Mouse (Mus musculus): Measurements from ENCODE around the gene Edrf1.
A peak's percentile ranks its signal among the peaks of the same experiment; 100 is the strongest.

The Edrf1 gene

DNA sequence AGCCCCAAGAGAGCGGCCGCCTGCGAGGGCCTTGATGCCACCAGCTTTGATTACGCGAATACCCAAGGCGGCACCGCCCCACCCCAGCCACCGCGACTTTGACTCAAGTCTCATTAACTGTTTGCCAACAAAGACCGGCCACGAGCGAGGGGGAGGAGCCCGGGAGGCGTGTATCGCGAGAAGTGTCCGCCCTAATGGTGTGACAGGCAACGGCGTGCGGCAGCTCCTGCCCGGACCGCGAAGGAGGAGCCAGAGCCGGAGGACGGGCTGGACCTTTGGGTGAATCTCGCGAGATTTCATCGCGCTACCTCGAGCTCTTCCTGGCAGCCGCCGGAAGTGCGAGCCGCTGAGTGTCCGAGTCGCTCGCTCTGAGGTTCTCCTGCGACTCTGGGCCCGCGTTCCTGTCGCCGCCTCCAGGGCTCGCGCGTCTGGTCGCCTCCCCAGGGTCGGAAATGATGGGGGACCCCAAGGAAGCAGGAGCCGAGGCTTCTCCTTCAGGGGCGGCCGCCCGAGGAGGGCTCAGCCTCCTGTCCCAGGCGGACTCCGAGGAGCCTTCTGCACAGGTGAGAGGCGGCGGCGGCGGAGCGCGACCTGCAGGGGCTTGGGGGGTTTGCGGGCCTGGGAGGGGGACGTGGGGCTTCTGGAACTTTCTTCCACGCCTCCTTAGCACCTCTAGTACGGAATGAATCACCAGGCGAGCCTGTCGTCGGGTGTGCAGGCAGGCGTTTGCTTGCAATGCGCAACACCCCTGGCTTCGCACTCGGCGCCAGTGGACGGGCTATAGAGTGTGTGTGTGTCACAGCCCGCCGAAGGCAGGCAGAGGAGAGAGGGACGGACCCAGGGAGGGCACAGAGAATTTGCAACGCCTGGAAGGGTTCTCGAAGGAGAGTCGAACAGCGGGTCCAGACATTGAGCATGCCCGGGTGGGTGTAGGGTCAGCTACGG is at the start of gene Edrf1:
TSS of gene Edrf1 (plus strand) at position 183 of the 945 bp plus-strand sequence.
- DNase-seq (ENCODE audit: low spot score in 2 of 2), result peak; percentile 95 to 97

DNA sequence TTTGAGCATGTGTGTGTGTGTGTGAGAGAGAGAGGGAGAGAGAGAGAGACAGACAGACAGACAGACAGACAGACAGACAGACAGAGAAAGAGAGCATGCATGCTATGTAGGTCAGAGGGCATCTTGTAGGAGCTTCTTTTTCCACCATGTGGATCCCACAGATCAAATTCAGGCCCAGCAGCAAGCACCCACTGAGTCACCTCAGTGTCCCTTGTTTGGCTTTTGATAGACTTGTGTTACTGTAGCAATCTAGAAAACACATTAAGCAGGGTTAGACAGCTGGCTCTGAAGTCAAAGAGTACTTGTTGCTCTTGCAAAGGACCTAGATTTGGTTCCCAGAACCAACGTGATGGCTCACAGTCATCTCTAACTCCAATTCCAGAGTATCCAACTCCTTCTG is 45.6 kb upstream of the Edrf1 start:
- DNase-seq (ENCODE audit: low spot score in 2 of 2), result no peak

DNA sequence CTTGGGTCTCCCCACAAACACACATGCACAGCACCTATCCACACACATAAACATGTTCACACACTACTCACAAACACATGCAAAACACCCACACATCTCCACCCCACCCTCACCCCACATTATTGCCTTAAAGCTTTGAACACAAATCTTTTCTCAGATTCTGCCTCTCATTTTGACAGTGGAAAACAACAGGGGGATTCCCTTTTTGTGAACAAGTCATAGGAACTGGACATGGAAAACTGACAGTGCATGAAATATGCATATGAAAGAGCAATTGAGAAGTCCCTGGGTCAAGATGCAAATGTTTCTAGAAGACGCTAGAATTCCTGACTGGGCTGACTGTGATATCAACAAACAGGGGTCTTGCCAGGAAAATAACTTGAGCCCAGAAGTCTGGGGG is 36.8 kb upstream of the Edrf1 start:
- no peak for DNase-seq (ENCODE audit: low spot score in 2 of 2)

DNA sequence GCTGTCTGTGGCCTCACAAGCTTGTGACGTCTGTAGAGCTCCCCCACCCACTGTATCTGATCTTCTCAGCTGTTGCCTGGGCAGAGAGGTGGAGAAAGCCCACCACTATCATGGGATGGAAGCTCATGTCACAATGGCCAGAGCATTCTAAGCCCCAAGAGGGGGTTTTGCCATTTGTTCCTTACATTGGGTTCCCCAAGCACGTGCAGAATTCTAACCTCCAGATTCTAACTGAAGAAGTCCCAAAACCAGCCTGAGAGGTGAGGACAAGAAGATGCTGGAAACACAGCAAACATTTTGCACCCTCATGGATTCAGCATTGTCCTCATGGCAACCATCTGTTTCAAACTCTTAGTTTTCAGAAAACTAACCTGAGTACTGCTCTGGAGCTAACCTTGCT is 35.3 kb upstream of the Edrf1 start, which contains the start of gene Tex36:
TSS of gene Tex36 (minus strand) at position 101 of the 400 bp plus-strand sequence.
- DNase-seq (ENCODE audit: low spot score in 2 of 2), result no peak

DNA sequence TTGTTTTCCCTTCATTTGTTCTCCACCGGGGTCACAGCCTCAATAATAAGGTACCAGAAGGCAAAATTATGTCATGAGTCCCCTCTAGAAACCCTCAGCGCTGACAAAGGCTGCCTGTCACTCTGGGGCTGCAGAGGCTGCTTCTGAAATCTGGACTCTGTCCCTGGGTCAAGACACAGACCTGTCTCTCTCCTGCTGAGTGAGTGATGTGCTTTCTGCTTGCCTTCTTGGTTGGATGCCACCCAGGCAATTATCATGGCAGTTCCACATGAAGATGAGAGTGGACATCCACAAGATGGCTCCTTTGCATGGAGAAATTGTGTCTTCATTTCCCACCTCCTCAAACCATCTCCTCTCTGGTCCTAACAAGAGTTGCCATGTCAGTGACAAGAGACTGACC is 34.2 kb upstream of the Edrf1 start:
- DNase-seq (ENCODE audit: low spot score in 2 of 2), result no peak

DNA sequence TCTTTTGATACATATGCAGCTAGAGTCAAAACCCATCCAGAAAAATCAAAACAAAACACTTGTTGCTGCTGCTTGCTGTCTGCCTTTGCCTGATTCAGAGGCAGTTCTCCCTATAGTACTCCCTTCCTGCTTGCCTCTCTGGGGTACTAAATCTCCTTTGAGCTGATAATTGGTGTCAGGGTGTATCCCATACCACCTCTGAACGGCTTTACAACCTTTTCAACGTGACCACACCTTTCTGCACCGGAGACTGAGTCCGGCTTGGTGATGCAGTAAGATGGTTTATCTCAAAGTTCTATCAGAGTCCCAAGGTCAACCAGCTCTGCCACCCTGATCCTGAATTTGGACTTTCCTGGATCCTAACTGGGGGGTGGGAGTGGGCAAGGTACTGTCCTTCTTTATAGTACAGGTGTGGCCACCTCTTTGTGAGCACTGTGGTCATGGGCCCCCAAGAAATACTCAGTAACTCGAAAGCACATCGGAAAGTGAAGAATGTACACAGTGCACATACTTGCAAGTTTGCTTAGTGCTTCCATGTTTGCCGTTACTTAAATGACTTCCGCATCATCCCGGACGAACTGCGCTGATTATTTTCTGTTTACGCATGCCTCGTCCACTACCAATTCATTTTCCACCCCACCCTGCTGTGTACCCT is 32.8 kb upstream of the Edrf1 start:
- no peak for DNase-seq (ENCODE audit: low spot score in 2 of 2)

DNA sequence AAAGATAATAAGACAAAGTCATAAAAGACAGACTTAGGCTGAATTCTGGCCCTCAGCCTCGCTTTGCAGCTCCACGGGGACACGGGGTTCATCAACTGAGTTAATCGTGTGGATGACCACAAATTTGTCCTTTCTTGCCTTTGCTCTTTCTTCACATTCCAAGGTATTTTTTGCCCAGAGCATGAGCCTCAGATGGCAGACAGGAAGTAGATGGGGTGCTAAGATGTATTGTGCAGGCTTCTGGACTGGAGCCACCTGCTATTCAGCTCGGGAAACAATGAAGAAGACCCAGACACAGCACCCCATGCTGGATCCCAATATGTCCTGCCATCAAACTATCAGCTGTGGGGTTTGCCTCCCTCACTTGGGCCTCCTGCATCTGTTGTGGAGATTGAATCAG is 30.0 kb upstream of the Edrf1 start:
- no peak for DNase-seq (ENCODE audit: low spot score in 2 of 2)

DNA sequence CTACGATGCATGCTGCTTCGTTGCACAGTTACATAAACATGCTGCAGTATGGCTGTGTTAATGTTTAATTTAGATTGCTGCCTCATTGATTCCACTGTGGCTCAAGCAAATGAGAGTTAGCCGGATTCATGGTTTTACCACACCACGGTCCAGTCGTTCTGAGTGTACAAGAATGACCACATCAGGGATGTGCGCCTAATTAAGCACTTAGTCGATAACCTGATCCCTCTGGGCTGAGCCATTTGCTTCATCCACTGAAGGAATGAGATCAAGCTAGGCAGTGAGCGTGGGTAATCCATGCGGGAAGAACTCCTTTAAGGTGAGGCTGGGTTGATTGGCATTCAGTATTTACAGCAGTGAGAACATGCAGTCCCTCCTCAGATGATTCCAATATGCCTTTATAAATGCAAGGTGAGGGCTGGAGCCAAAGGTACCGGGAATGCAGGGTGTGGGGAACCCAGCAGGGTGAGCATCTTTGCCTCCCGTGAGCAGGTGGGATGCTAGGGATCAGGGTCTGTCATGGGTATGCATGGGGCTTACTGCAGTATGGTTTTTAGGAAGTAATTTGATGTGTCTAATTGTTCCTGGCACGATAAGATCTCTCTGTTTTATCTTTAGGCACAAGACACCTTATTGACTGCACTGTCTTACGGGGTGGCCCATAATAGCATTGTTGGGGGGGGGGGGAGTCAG is 29.3 kb upstream of the Edrf1 start:
- DNase-seq (ENCODE audit: low spot score in 2 of 2), result no peak

DNA sequence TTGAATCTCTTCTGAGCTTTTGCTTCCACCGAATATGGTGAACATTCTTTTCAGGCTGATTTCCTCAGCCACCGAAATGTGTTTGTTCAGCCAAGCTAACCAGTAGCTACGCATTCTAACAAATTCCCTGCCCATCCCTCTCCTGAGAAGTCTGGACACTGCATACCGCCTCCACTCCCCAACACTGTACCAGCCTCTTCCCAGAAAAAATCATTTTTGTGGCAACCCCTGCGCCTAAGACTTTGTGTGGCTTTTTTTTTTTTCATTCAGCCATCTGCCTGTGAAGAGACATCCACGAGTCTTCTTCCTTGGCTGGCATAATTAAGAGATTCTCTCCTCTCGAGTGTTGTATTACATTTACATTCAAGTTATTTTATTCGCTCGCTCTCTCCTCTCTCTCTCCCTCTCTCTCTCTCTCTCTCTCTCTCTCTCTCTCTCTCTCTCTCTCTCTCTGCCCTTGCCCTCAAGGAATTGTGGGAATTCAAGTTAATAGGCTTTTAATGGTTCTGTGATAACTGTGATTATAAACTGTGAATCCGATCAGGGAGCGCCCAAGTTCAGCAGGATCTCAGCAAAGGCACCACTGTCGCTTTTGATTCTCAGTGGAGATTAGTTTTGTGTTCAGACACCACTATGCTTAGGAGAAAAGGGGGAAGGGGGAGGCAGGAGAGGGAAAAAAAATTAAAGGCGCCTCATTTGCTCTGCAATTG is 28.6 kb upstream of the Edrf1 start:
- DNase-seq (ENCODE audit: low spot score in 2 of 2), result peak in 1 of 2 experiments; percentile 40

DNA sequence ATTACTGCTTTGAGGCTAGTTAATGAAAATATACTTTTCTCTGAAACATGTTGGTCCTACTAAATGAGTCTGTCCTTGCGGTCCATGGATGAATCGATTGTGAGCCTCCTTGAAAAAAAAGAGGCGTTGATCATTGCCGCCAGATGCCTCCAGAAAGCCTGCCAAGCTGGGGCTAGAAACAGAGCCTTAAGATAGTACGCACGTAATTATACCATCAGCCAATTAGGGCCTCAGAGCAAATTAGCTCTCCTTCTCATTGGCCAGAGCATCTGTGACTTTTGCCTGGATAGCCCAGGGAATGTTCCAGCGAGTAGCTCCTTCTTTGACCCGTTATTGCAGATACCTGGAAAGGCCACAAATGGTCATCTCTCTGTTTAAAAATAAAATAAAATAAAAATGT is 27.8 kb upstream of the Edrf1 start:
- DNase-seq (ENCODE audit: low spot score in 2 of 2), result peak in 1 of 2 experiments; percentile 46

DNA sequence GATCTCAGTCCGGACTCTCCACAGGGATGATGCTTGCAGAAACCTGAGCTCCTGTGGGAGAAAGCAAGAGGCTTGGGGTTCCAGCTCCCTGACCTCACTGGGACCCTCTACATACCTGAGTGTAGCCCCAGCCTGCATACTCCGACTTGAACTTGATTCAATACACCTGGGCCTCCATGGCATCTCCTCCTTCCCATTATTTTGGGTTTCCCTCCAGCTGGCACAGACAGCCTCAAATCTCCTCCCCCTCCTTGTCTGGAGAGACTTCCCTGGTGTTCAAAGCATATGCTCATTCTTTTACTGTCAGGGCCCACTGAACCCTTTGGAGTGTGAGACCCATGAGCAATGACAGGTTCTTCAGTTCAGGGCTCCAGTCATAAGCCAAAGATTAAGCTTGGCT is 24.4 kb upstream of the Edrf1 start:
- no peak for DNase-seq (ENCODE audit: low spot score in 2 of 2)

DNA sequence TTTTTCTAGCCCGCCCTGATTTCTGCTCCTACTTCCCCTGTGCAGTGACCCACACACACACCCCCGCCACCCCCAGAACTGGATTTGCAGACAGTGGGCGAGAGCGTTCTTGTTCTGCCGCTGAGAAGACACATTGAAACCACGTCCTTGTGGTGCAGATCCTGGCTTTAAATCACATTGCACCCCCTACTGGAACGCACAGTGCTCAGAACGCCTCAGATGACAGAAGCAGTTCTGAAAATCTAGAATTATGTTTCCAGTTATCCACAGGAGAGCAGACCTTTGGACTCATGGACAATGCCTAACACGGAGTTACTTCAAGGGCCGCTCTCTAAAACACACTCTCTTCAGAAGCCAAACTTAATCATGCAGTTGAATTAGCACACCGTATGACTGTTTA is 16.6 kb upstream of the Edrf1 start:
- peak in 1 of 2 experiments; percentile 46 for DNase-seq (ENCODE audit: low spot score in 2 of 2)

DNA sequence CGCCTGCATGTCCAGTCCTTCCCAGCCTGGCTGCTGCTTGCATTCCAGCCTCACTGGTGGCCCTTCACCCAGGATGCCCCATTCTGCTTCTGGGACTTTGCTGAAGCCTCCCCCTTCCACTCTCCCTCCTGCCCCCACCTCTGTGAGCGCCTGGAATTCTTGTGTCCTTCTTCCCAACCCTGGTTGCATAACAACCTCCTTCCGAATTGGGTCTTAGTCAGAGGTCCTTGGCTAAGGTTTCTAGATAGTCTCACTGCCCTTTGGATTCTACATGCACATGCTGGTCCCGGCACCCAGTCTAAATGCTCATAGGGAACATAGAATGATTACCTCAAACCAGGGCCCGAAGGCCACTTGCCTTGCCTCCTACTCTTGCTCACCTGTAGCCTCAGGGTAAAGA is 14.1 kb upstream of the Edrf1 start:
- DNase-seq (ENCODE audit: low spot score in 2 of 2), result no peak

DNA sequence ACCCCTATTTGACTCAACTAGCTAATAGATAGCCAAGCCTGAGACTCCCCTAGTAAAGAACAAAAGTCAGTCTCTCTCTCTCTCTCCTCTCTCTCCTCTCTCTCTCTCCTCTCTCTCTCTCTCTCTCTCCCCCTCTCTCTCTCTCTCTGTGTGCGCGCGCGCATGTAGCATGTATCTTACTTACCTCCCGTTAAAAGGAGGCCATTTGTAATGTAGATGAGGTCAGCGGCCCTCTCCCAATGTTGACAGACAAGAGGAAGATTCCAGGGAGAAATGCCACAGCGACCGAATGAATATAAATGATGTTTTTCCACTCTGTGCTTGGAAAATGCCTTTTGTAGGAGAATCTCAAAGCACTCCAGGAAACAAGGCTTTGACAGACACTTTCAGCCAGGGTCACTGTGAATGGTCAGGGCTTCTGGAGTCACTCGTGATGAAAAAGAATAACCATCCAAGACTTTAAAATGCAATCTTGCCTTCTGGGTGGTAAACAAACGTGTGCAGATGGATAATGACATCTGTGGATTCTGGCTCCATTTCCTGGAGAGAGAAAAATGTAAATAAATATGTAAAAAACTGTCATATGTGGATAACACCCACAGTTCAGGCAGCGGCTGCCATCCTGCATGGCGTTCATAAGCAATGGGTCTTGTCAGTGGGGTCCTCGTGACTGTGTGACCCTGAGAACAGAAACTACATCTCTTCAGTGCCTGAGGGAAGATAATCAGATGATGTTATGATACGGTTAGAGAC is 10.0 kb upstream of the Edrf1 start:
- no peak for DNase-seq (ENCODE audit: low spot score in 2 of 2)

DNA sequence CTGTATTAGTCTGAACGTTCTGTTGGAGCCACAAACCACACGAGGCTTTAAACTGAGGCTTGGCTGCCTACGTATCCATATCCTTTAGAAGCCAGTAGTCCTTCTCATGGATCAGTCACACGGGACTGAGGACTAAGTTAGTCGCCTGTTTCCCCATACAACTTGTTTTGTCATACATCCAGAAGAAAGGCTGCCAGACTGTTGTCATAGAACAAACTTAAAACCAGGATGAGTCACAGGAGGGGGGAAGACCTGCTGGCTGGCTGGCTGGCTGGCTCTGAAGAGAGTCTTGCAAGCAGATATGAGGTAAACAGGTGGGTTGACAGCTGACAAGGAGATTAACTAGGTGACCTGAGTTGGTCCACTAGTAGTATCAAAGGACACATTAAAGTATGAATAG is 6.5 kb upstream of the Edrf1 start:
- DNase-seq (ENCODE audit: low spot score in 2 of 2), result no peak

DNA sequence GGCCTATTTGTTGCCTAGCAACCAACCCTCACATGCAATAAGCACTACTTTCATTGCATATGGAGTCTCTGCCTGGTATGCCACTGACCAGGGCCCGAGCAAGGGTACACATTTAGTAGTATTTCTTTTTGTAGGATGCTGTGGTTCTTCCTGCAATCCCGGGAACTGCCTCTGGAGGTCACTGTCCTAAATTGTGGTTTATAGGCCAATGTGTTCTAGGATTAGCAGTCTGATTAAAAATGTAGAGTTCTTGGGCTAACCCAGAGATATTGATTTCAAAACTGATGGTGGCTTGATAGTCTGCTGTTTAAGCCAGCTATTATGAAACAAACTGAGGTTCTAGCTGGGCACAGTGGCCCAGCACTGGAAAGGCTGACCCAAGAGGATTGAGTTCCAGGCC is 4.9 kb upstream of the Edrf1 start:
- peak in 1 of 2 experiments; percentile 67 for DNase-seq (ENCODE audit: low spot score in 2 of 2)

DNA sequence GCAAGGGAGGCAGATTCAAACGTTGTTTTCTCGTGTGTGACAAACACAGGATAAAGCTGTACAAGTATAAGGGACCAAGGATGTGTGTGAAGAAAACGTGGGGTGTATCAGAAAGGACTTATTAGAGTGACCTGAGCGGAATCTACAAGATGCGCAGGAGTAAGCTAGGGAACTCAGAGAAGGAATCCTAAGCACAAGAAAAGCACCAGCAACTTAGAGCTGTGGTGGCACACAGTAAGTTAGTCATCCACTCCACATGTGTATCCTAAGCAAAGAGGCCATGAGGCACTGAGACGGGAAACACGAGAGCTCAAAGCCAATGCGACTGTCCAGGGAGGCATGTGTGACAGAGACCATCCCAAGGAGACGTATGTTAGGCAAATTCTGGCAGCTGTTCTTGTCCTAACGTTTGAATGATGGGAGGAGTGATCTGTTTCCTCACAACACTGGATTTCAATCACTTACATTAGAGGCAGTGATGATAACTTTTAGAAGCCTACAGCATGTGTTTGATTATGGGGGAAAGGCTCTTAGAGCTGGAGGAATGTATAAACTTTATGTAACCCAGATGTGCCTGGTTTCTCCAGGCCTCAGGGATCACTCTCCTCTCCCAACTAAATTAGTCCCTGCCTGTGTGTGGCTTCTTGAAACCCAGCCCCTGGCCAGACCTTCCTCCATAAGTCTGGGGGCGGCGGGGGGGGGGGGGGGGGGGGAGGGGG is 2.3 kb upstream of the Edrf1 start:
- no peak for DNase-seq (ENCODE audit: low spot score in 2 of 2)

DNA sequence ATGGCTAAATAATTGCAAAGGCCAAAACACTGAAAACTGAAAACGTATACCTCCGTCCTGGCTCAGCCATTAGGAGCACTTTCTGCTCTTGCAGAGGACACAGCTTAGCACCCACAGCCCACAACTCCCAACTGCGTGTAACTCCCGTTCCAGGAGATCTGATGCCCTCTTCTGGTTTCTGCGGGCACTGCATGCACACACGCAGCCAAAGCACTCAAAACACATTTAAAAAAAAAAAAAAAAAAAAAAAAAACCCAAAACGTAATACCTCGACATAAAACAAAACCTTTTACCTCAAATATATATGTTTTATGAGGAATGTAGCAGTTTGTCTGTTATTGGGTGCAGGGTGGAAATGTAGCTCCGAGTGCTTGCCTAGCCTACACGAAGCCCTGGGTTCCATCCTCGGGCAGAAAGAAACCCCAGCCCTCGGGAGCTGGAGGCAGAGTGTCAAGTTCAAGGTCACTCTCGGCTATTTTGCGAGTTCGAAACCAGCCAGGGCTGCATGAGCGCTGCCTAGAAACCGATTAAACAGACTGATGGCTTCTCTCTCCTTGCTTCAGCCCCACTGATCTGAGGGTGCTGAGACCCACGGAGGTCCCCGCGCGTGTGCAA is 498 bp upstream of the Edrf1 start:
- DNase-seq (ENCODE audit: low spot score in 2 of 2), result peak; percentile 55 to 93

DNA sequence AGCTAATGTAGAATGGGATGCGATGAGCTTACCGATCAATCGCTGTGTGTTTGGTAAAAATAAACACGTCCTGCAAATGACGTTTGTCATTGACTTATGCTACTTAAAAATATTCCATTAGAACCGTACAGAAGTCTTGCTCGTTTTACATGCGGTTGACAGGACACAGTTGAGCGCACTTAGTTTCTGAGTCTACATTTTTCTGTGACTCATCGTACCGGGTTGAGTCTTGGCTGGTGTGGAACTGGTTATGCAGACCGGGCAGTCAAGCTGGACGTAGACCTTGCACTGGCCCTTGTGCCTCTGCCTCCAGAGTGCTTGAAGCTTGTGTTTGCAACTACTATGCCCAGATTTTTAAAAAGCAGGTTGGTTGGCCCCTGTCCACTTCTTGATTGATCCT is 963 bp downstream of the Edrf1 start:
- peak in 1 of 2 experiments; percentile 24 for DNase-seq (ENCODE audit: low spot score in 2 of 2)

DNA sequence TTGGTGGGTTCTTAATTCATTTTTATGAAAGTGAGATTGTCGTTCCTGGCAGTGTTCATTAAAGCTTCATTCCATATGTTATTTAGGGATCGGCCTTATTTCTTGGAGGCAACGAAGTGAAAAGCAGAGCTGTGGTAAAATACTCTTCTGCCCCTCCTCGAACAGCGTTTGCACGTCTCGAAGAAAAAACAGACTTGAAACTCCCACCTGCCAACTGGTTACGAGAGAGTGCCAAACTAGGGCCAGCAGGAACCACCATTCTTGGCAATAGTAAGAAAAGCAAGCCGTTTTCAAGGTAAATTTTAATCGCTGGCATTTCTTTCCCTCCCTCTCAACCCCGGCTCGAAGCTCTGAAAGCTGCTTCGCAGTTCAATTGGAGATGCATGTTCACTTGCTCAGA is 1.5 kb downstream of the Edrf1 start:
- DNase-seq (ENCODE audit: low spot score in 2 of 2), result peak; percentile 19 to 78

Data from left cerebral cortex, adult 9 months (tissue).